Mouse (Mus musculus) kidney, postnatal 0 days (tissue): ENCODE results near the gene Ampd2. TPM values are rescaled to one million over a fixed set of nuclear protein-coding genes. Genes with fewer than 3 reads are reported as not detected.
A peak's percentile ranks its signal among the peaks of the same experiment; 100 is the strongest.

ENCODE experiments used
- ATAC-seq: fragments of 200-750 bp; cut with Nextera tagmentation; replicated peaks from 2 replicates; pipeline ENCODE4 v1.8.0; 2017; ENCODE audit warnings: low read depth, moderate number of reproducible peaks, moderate TSS enrichment, moderate library complexity; ENCODE audit not compliant: low FRiP score
- DNase-seq: peaks from one replicate; pipeline ENCODE4 v3.0.0-alpha.2; 2016; ENCODE audit warnings: low spot score
- H3K27ac ChIP-seq: fragments of 300-500 bp; sonication (generic); 2 replicates; pipeline ENCODE4 v1.5.1; 2014; ENCODE audit warnings: mild to moderate bottlenecking
- H3K27me3 ChIP-seq: fragments of 300-500 bp; sonication (generic); 2 replicates; pipeline ENCODE4 v1.6.1; 2014; ENCODE audit warnings: low read length, mixed read lengths; ENCODE audit not compliant: insufficient read depth
- H3K36me3 ChIP-seq: fragments of 300-500 bp; sonication (generic); 2 replicates; pipeline ENCODE4 v1.6.1; 2014; ENCODE audit warnings: low read length, mixed read lengths; ENCODE audit not compliant: insufficient read depth
- H3K4me1 ChIP-seq: fragments of 300-500 bp; sonication (generic); replicated peaks from 2 replicates; pipeline ENCODE4 v1.6.1; 2014; ENCODE audit warnings: antibody characterized with exemption, low read length, mixed read lengths; ENCODE audit not compliant: insufficient read depth
- H3K4me2 ChIP-seq: fragments of 300-500 bp; sonication (generic); 2 replicates; pipeline ENCODE4 v1.6.1; 2014; ENCODE audit warnings: mild to moderate bottlenecking, low read length, moderate library complexity, mixed read lengths
- H3K4me3 ChIP-seq: fragments of 300-500 bp; sonication (generic); replicated peaks from 2 replicates; pipeline ENCODE4 v1.5.1; 2014; ENCODE audit warnings: low read depth, low read length
- H3K9ac ChIP-seq: fragments of 300-500 bp; sonication (generic); 2 replicates; pipeline ENCODE4 v1.6.1; 2014; ENCODE audit warnings: low read depth, low read length
- H3K9me3 ChIP-seq: fragments of 300-500 bp; sonication (generic); replicated peaks from 2 replicates; pipeline ENCODE4 v1.6.1; 2016; ENCODE audit warnings: low read length, inconsistent platforms, mixed read lengths
- CTCF ChIP-seq: IDR thresholded peaks from 2 replicates; pipeline ENCODE4 v1.5.1; 2016; ENCODE audit warnings: antibody characterized with exemption, low read depth, mild to moderate bottlenecking, moderate library complexity
- WGBS: fragments of 180-500 bp; shearing (Covaris S2); extraction: QIAGEN DNeasy Blood & Tissue Kit; methylation state at CpG from one replicate; pipeline ENCODE4 v1.1.7; 2014; 5-methylcytosine and 5-hydroxymethylcytosine counted together
- polyA plus RNA-seq: library from polyadenylated mRNA; unstranded; fragments of >200 nt; fragmentation: Nextera tagmentation; extraction: Ambion mirVana; gene quantifications from 2 replicates; pipeline ENCODE4 v1.2.1, GENCODE M21; 2015

Ampd2 gene
- polyA plus RNA-seq = 35.8 and 38.2 TPM in 2 replicates

DNA sequence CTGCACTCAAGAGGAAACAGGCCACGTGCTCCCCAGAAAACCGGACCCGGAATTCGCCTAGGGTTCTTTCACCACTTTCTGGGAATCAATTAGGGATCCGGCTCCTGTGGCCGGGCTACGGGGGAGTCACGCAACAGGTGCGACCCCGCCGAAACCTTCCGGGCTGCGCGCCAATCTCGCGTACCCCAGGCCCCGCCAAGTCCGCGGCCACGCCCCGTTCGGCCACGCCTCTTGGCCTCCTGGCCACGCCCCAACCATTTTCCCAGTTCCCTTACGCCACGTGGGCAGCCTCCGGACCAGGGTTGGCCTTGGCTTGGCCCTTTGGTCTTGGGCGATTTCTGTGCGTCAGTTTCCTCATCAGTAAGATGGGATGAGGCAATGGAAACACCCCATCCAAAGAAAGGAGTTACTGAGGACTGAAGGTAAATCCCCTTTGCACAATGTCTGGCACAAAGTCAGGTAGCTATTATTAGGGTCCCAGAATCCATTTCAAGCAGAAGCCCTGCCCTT lies at the start of gene Ampd2:
Gene Ampd2, minus strand, starts transcription at position 182 of the 510 bp plus-strand sequence.
- DNase-seq (peak; percentile 83), ATAC-seq (peak; percentile 57)
- TF ChIP-seq CTCF = no peak
- H3K27me3 ChIP-seq = no peaks in the 10 kb centered on the region
- no peaks in the 10 kb centered on the region for H3K9me3 ChIP-seq
- peak within 1 kb of the TSS; percentile 99 for H3K4me2 ChIP-seq
- WGBS = 1% methylated on average over 29 of the region's 29 CpGs
- peak within 1 kb of the TSS; percentile 68 for H3K4me3 ChIP-seq
- peak within 1 kb of the TSS; percentile 96 for H3K27ac ChIP-seq
- H3K9ac ChIP-seq = peak within 1 kb of the TSS; percentile 71
- peaks cover 29% of the 10 kb centered on the region for H3K4me1 ChIP-seq
- no peaks in the 10 kb centered on the region for H3K36me3 ChIP-seq

- H3K9me3 ChIP-seq = no peaks in the 10 kb centered on the region
- no peak overlapping the region for H3K4me3 ChIP-seq
- no peak overlapping the region for H3K4me2 ChIP-seq
- no peaks in the 10 kb centered on the region for H3K27me3 ChIP-seq
- no peak for TF ChIP-seq CTCF
- DNase-seq (no peak), ATAC-seq (no peak)
- H3K36me3 ChIP-seq = no peaks in the 10 kb centered on the region
- no peak overlapping the region for H3K9ac ChIP-seq
- WGBS = 69% methylated on average over 11 of the region's 11 CpGs
- H3K4me1 ChIP-seq = peaks cover 9% of the 10 kb centered on the region; the same call in 1 of the 2 replicates
- H3K27ac ChIP-seq = no peak overlapping the region
Measured at GRCm38 (mm10) chr3:108134701-108135100, 48.2 kb upstream of the Ampd2 start.

DNA sequence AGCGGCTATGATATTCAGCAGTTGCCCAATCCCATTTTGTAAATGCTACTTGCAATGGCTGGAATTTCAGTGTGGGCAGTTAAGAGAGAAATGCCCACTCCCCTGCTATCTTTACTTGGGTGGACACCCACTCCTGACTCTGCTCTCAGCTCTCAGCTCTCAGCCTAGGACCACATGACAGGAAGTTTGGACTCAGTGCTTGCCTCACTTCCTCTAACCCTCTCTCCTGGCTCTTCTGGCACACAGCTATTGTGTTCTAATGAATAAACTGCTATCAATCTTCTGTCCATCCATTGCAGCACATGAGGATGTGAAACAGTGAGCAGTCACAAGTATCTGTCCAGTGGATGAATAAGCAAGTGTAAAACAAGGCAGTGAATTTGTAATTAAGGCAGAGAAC lies 46.0 kb upstream of the Ampd2 start:
- H3K27ac ChIP-seq = no peak overlapping the region
- peaks cover 13% of the 10 kb centered on the region for H3K4me1 ChIP-seq
- H3K27me3 ChIP-seq = no peaks in the 10 kb centered on the region
- H3K36me3 ChIP-seq = no peaks in the 10 kb centered on the region
- no peak for TF ChIP-seq CTCF
- no peak overlapping the region for H3K4me3 ChIP-seq
- ATAC-seq = no peak
- no peak overlapping the region for H3K9ac ChIP-seq
- no peaks in the 10 kb centered on the region for H3K9me3 ChIP-seq
- 58% methylated on average over 1 of the region's 1 CpGs for WGBS
- no peak for DNase-seq
- H3K4me2 ChIP-seq = no peak overlapping the region

GRCm38 (mm10) chr3:108131821-108132220 lies 45.4 kb upstream of the Ampd2 start:
- ATAC-seq (no peak), DNase-seq (no peak)
- Histone ChIP-seq H3K36me3 (no peaks in the 10 kb centered on the region), H3K27ac (no peak overlapping the region), H3K9me3 (no peaks in the 10 kb centered on the region), H3K4me3 (no peak overlapping the region), H3K4me2 (no peak overlapping the region), H3K9ac (no peak overlapping the region), H3K4me1 (peaks cover 13% of the 10 kb centered on the region), H3K27me3 (no peaks in the 10 kb centered on the region)
- WGBS = 81% methylated on average over 1 of the region's 1 CpGs
- TF ChIP-seq CTCF = no peak

DNA sequence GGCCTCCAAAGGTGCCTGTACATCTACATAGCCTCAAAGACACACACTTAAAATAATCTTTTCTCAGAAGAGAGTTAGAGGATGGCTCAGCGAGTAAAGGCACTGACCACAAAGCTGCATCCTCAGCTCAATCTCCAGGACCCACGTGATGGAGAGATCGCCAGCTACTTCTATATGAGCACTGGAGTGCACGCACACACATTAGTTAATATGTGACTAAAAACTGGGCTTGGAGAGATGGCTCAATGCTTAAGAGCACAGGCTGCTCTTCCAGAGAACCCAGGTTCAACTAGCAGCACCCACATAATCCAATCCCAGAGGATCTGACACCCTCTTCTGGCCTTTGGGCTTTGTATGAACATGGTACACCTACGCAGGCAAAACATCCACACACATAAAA lies 44.8 kb upstream of the Ampd2 start:
- H3K27me3 ChIP-seq = no peaks in the 10 kb centered on the region
- peak; percentile 76 for ATAC-seq
- WGBS = 69% methylated on average over 5 of the region's 5 CpGs
- no peak overlapping the region for H3K9ac ChIP-seq
- peaks cover 13% of the 10 kb centered on the region for H3K4me1 ChIP-seq
- no peak for TF ChIP-seq CTCF
- H3K4me2 ChIP-seq = no peak overlapping the region
- H3K4me3 ChIP-seq = no peak overlapping the region
- peak; percentile 38 for DNase-seq
- no peak overlapping the region for H3K27ac ChIP-seq
- H3K36me3 ChIP-seq = no peaks in the 10 kb centered on the region
- H3K9me3 ChIP-seq = no peaks in the 10 kb centered on the region

- H3K4me1 ChIP-seq = peaks cover 13% of the 10 kb centered on the region
- 88% methylated on average over 4 of the region's 4 CpGs for WGBS
- no peak for DNase-seq
- TF ChIP-seq CTCF = no peak
- no peaks in the 10 kb centered on the region for H3K27me3 ChIP-seq
- H3K4me3 ChIP-seq = no peak overlapping the region
- no peak overlapping the region for H3K9ac ChIP-seq
- no peaks in the 10 kb centered on the region for H3K9me3 ChIP-seq
- no peak for ATAC-seq
- H3K27ac ChIP-seq = no peak overlapping the region
- H3K36me3 ChIP-seq = no peaks in the 10 kb centered on the region
- no peak overlapping the region for H3K4me2 ChIP-seq
Measured at GRCm38 (mm10) chr3:108129804-108130203, 43.4 kb upstream of the Ampd2 start.

- ATAC-seq (no peak), DNase-seq (no peak)
- H3K9ac ChIP-seq = no peak overlapping the region
- WGBS = 71% methylated on average over 4 of the region's 4 CpGs
- no peaks in the 10 kb centered on the region for H3K36me3 ChIP-seq
- no peak for TF ChIP-seq CTCF
- H3K27me3 ChIP-seq = no peaks in the 10 kb centered on the region
- no peak overlapping the region for H3K27ac ChIP-seq
- H3K4me1 ChIP-seq = peaks cover 13% of the 10 kb centered on the region
- H3K9me3 ChIP-seq = no peaks in the 10 kb centered on the region
- H3K4me3 ChIP-seq = no peak overlapping the region
- no peak overlapping the region for H3K4me2 ChIP-seq
Measured at GRCm38 (mm10) chr3:108129367-108129766, 42.9 kb upstream of the Ampd2 start.
